Mouse (Mus musculus) stomach, embryonic 16.5 days (tissue): Measurements from ENCODE around the gene Clasp1. TPM values are rescaled to one million over a fixed set of nuclear protein-coding genes. Genes with fewer than 3 reads are reported as not detected.

Experiments
- ATAC-seq: fragments of 200-750 bp; cut with Nextera tagmentation; 2 replicates; pipeline ENCODE4 v1.8.0; 2017; ENCODE audit warnings: moderate number of reproducible peaks, moderate TSS enrichment; ENCODE audit not compliant: insufficient read depth, low FRiP score
- H3K27ac ChIP-seq: fragments of 300-500 bp; sonication (generic); 2 replicates; pipeline ENCODE4 v1.5.1; 2014; ENCODE audit warnings: low read length
- H3K27me3 ChIP-seq: fragments of 300-500 bp; sonication (generic); 2 replicates; pipeline ENCODE4 v1.6.1; 2014; ENCODE audit warnings: low read length, control low read depth, mixed read lengths; ENCODE audit not compliant: control insufficient read depth, insufficient read depth
- H3K36me3 ChIP-seq: fragments of 300-500 bp; sonication (generic); 2 replicates; pipeline ENCODE4 v1.6.1; 2014; ENCODE audit warnings: low read length; ENCODE audit not compliant: control insufficient read depth, insufficient read depth
- H3K4me1 ChIP-seq: fragments of 300-500 bp; sonication (generic); 2 replicates; pipeline ENCODE4 v1.6.1; 2014; ENCODE audit warnings: low read length, control low read depth, mixed read lengths; ENCODE audit not compliant: control insufficient read depth, insufficient read depth
- H3K4me2 ChIP-seq: fragments of 300-500 bp; sonication (generic); 2 replicates; pipeline ENCODE4 v1.6.1; 2014; ENCODE audit warnings: low read depth, low read length, mixed read lengths
- H3K4me3 ChIP-seq: fragments of 300-500 bp; sonication (generic); replicated peaks from 2 replicates; pipeline ENCODE4 v1.5.1; 2014; ENCODE audit warnings: mild to moderate bottlenecking, low read length
- H3K9ac ChIP-seq: fragments of 300-500 bp; sonication (generic); 2 replicates; pipeline ENCODE4 v1.6.1; 2014; ENCODE audit warnings: low read length
- H3K9me3 ChIP-seq: fragments of 300-500 bp; sonication (generic); replicated peaks from 2 replicates; pipeline ENCODE4 v1.6.1; 2016; ENCODE audit warnings: low read length, control low read depth; ENCODE audit not compliant: control insufficient read depth
- WGBS: fragments of 180-500 bp; shearing (Covaris S2); extraction: QIAGEN DNeasy Blood & Tissue Kit; methylation state at CpG from one replicate; pipeline ENCODE4 v1.1.7; 2014; 5-methylcytosine and 5-hydroxymethylcytosine counted together
- polyA plus RNA-seq: library from polyadenylated mRNA; unstranded; fragments of >200 nt; fragmentation: Nextera tagmentation; extraction: Ambion mirVana; gene quantifications from 2 replicates; pipeline ENCODE4 v1.2.1, GENCODE M21; 2015

Gene Clasp1
- polyA plus RNA-seq, 1 experiment from 2014 or later = 39.3 TPM

GRCm38 (mm10) chr1:118658716-118659115 lies 269.9 kb downstream of the Clasp1 start:
- Histone ChIP-seq H3K9me3 (no peaks in the 10 kb centered on the region), H3K4me1 (peaks cover 9% of the 10 kb centered on the region), H3K27ac (no peak overlapping the region), H3K4me2 (no peak overlapping the region), H3K36me3 (no peaks in the 10 kb centered on the region), H3K9ac (no peak overlapping the region), H3K4me3 (no peak overlapping the region), H3K27me3 (no peaks in the 10 kb centered on the region)
- WGBS = 81% methylated on average over 6 of the region's 6 CpGs
- ATAC-seq = no peak

GRCm38 (mm10) chr1:118660880-118661465 lies 272.1 kb downstream of the Clasp1 start:
- Histone ChIP-seq H3K4me3 (no peak overlapping the region), H3K36me3 (no peaks in the 10 kb centered on the region)
- WGBS = 33% methylated on average over 3 of the region's 3 CpGs

More at GRCm38 (mm10) chr1:118660880-118661465, 272.1 kb downstream of the Clasp1 start:
- Histone ChIP-seq H3K9ac (no peak overlapping the region), H3K4me2 (no peak overlapping the region), H3K9me3 (no peaks in the 10 kb centered on the region), H3K27me3 (no peaks in the 10 kb centered on the region), H3K27ac (no peak overlapping the region), H3K4me1 (peaks cover 9% of the 10 kb centered on the region)
- 0 out of 2 replicates have a peak, but pooled peaks have one; percentile 56 for ATAC-seq

Other genes with a start within 250 kb of the Clasp1 start
- 0.06 TPM in 1 of 2 replicates, not detected in the other for gene Gm29106, start 212.5 kb upstream of the Clasp1 start, polyA plus RNA-seq
- gene Tsn, start 77.3 kb upstream of the Clasp1 start, polyA plus RNA-seq = 225 and 232 TPM in 2 replicates
- gene Nifk, start 67.2 kb upstream of the Clasp1 start, polyA plus RNA-seq = 72.1 and 74.6 TPM in 2 replicates
- 2.2 and 2.8 TPM in 2 replicates for gene Tfcp2l1, start 238.9 kb downstream of the Clasp1 start, polyA plus RNA-seq